Mouse (Mus musculus) embryonic fibroblast, embryonic 13.5 days (primary cell): ENCODE measurements at regions not wholly inside any gene's neighbourhood (a gene's known extent, or its start where the extent isn't known, plus 50 kb on each side); places are given as distances from the start of the nearest gene placed in this dataset.

Experiments used
- CTCF ChIP-seq: IDR thresholded peaks from 2 replicates; pipeline ENCODE4 v1.5.1; 2011; ENCODE audit warnings: mild to moderate bottlenecking, control low read depth, low read length, moderate library complexity, borderline replicate concordance; ENCODE audit not compliant: insufficient read depth
- POLR2A ChIP-seq: IDR thresholded peaks from 2 replicates; pipeline ENCODE4 v1.6.1; 2011; ENCODE audit warnings: low read depth, mild to moderate bottlenecking, control low read depth, low read length, moderate library complexity

DNA sequence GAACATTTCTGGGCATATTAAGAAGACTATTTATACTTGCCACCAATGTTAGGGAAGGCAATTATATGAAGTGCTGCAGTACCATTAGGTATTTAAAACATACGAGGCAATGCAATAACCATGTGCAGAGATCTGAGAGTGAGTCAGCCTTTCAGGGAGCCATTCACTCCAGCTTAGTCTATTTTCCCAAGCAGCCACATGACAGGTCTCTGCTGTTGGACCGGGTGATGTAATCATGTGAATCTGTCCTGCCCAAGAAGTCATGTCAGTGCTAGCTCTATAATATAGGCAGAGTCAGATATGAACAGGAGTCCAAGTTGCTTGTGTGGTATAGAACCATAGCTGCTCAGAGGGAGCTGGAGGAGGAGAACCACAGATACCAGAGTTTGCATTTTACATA, 253.1 kb downstream of the Bcl2 start:
- TF ChIP-seq POLR2A = no peak
- no peak for TF ChIP-seq CTCF
